Mouse (Mus musculus): ENCODE measurements at regions not wholly inside any gene's neighbourhood (a gene's known extent, or its start where the extent isn't known, plus 50 kb on each side); places are given as distances from the start of the nearest gene placed in this dataset.

GRCm38 (mm10) chr7:128861376-128861775 lies 116.6 kb downstream of the Sec23ip start:
- TF ChIP-seq CTCF (IDR thresholded peaks at IDR 0.05; ENCODE audit: low read depth), result no peak
- TF ChIP-seq EP300 (IDR thresholded peaks at IDR 0.05; ENCODE audit: low read depth), result no peak

All from liver, postnatal 0 days (tissue).